Mouse (Mus musculus) E14TG2a.4 (cell line): ENCODE measurements around the gene Pid1.

ENCODE experiments used
- H3K27me3 ChIP-seq: 2 replicates; pipeline ENCODE4 v1.6.1; 2014; ENCODE audit warnings: low read length, control low read depth; ENCODE audit not compliant: insufficient read depth
- H3K36me3 ChIP-seq: 2 replicates; pipeline ENCODE4 v1.6.1; 2014; ENCODE audit warnings: low read length, control low read depth; ENCODE audit not compliant: insufficient read depth
- H3K4me1 ChIP-seq: replicated peaks from 2 replicates; pipeline ENCODE4 v1.6.1; 2014; ENCODE audit warnings: low read depth, low read length, control low read depth
- H3K4me3 ChIP-seq: replicated peaks from 2 replicates; pipeline ENCODE4 v1.5.1; 2014; ENCODE audit warnings: mild to moderate bottlenecking, low read length
- H3K9me3 ChIP-seq: 2 replicates; pipeline ENCODE4 v1.6.1; 2014; ENCODE audit warnings: low read length, control low read depth
- CTCF ChIP-seq: conservative IDR thresholded peaks from 2 replicates; pipeline ENCODE4 v1.5.1; 2014; ENCODE audit warnings: low read length
- NANOG ChIP-seq: IDR thresholded peaks from 2 replicates; pipeline ENCODE4 v1.6.1; 2014; ENCODE audit warnings: borderline replicate concordance, low read length, mixed read lengths
- POU5F1 ChIP-seq: IDR thresholded peaks from 2 replicates; pipeline ENCODE4 v1.6.1; 2014; ENCODE audit warnings: low read length, borderline replicate concordance

Pid1 gene

DNA sequence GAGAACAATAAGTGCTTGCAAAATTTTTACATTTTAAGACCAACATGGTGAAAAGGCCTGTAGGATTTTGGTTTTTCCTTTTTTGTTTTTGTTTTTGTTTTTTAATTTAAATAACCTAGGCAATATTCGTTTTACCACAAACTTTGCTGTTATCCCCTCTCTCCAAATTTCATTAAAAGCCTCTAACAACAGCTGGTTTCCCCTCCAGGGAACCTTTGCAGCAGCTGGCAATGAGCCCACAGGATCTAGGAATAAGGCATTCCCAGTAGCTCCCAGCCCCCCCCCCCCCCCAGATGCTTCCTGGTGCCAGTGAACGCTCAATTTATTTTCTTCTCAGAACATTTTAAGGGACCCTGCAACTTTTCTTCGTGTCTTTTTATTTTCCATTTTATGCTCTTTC lies 38.7 kb downstream of the Pid1 start:
- no peak for TF ChIP-seq POU5F1
- no peak for TF ChIP-seq NANOG
- TF ChIP-seq CTCF, result no peak
- no peak overlapping the region for H3K4me3 ChIP-seq
- H3K27me3 ChIP-seq, result no peaks in the 10 kb centered on the region
- no peaks in the 10 kb centered on the region for H3K36me3 ChIP-seq
- peaks cover 3% of the 10 kb centered on the region; the same call in 1 of the 2 replicates for H3K4me1 ChIP-seq
- peaks cover 15% of the 10 kb centered on the region for H3K9me3 ChIP-seq

DNA sequence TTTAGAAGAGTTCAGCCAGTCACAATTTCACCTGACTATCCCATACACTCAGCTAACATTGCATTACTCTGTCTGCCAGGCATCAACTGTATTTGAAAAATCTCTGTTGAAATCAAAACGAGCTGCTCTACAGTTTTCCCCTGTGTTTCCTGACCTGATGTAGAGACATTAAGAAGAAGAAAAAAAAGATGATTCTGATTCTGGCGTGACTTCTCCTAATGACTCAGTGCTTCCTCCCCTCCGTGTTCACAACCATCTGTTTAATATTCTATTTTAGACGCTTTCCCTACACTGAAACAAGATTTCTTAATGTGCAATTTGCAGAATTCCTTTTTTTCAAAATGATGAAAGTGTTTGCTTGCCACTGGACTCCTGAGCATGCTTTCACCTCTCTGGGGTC lies 42.7 kb downstream of the Pid1 start:
- Histone ChIP-seq H3K9me3 (no peaks in the 10 kb centered on the region), H3K4me3 (no peak overlapping the region), H3K36me3 (no peaks in the 10 kb centered on the region), H3K27me3 (no peaks in the 10 kb centered on the region), H3K4me1 (no peaks in the 10 kb centered on the region)
- TF ChIP-seq POU5F1, result no peak
- TF ChIP-seq NANOG, result no peak
- TF ChIP-seq CTCF, result no peak

DNA sequence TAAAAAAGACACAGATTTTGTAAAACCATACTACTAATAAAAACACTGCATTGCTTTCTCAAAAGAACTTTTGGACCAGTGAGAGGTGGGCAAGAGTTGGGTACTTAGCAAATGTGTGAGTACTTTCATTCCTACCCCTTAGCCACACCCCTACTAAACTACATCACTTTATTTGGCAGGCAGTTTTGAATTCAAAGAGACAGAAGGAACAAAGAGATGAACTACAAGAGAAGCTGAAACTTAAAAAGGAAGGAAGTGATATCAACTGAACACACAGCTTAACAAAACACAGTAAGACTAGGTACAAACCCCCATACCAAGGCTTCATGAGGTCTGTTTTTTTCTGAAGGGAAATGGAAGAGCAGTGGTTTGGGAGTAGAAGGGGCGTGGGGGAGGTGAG lies 45.4 kb downstream of the Pid1 start:
- no peak for TF ChIP-seq CTCF
- TF ChIP-seq POU5F1, result no peak
- no peak for TF ChIP-seq NANOG
- H3K4me1 ChIP-seq, result no peaks in the 10 kb centered on the region
- no peaks in the 10 kb centered on the region for H3K9me3 ChIP-seq
- H3K36me3 ChIP-seq, result no peaks in the 10 kb centered on the region
- H3K27me3 ChIP-seq, result no peaks in the 10 kb centered on the region
- H3K4me3 ChIP-seq, result no peak overlapping the region

DNA sequence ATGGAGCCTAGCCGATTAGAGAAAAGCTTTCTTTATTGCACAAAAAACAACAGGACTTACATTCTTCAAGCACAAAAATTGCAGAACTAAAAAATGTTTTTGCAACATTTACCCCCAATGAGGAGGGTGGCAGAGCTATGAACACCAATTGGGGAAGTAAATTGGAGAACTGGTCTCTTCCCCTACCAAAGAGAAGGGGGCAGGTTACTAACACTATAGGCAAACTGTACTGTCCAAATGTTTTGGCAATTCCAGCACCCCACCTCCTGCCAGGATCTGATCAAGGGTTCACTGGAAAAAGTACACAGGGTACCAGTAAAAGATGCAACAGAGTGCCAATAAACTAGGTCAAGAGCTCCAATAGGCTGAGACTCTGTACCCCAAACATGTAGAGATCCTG lies 46.2 kb downstream of the Pid1 start:
- TF ChIP-seq POU5F1 (no peak), NANOG (no peak), CTCF (no peak)
- Histone ChIP-seq H3K36me3 (no peaks in the 10 kb centered on the region), H3K4me1 (no peaks in the 10 kb centered on the region), H3K4me3 (no peak overlapping the region), H3K27me3 (no peaks in the 10 kb centered on the region), H3K9me3 (no peaks in the 10 kb centered on the region)

DNA sequence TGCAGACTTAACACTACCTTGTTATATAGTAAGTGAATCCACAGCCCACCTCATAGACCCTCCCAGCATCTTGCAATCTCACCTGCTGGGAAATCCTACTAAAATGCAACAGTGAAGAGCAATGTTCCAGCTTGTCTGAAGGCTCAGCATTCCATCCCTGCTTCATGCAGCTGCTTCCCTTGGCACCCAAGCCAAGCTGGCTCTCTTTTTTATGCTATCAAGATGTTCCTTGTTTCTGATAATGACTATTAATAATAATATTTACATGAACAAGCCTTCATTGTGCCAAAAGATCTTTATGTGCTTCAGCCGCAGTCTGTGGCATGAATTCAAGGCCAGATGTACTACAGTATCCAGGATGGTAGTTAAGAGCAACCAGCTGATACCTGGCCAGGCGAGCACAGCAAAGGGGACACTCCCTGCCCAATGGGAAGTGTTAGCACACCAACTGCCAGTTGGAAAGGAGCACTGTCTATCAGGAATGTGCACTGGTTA lies 54.0 kb downstream of the Pid1 start:
- no peaks in the 10 kb centered on the region for H3K9me3 ChIP-seq
- no peak for TF ChIP-seq POU5F1
- no peak for TF ChIP-seq NANOG
- no peak for TF ChIP-seq CTCF
- no peaks in the 10 kb centered on the region for H3K4me1 ChIP-seq
- H3K4me3 ChIP-seq, result no peak overlapping the region
- no peaks in the 10 kb centered on the region for H3K36me3 ChIP-seq
- H3K27me3 ChIP-seq, result no peaks in the 10 kb centered on the region

DNA sequence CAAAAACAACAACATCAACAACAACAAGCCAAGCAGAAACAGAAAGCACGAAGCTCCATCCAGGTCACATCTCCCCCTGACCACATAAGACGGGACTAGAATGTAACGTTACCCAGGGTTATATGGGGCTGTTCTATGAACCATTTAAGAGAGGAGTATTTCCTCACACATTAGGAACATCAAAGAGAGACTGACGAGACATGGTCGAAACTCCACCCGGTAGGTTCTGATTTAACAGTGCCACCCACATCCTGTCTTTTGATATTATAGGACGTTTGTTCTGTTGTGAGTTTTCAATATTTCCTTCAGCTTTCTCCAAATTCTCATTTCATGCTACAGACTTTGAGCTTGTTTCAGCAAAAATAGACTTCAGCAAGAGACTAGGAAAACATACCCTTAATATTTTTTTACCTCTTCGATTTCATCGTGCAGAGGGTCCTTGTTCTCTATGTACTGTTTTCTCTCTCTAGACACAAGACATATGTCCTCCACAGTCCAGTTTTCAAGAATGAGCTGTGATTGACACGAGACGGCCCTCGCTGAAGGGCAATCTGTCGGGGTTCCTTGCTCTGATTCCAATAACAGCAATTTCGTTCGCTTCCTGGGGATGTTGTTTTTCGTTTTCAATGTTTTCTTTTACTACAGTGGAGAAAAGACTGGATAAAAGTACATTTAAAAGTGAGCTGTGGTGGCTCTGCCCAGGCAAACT lies 58.1 kb downstream of the Pid1 start:
- no peaks in the 10 kb centered on the region for H3K27me3 ChIP-seq
- TF ChIP-seq POU5F1 (no peak), CTCF (no peak), NANOG (no peak)
- no peak overlapping the region for H3K4me3 ChIP-seq
- H3K9me3 ChIP-seq, result no peaks in the 10 kb centered on the region
- no peaks in the 10 kb centered on the region for H3K36me3 ChIP-seq
- H3K4me1 ChIP-seq, result no peaks in the 10 kb centered on the region

DNA sequence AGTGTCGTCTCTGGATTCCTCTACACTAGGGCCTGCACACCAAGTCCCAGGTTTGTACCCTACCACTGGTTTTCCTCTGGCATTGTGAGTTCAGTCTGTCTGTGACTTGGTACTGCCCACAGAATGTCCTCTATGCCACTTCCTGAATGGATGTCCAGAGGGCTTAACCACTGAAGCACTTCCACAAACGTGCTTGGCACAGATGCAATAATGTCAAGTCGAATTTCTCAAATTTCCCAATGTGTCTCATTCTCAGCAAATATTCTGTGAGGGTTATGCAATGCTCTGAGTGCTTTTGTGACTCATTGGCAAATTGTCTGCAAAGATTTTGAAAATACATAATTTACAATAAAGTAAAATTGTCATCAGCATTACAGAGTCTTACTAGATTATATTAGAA lies 61.2 kb downstream of the Pid1 start:
- H3K4me1 ChIP-seq, result no peaks in the 10 kb centered on the region
- no peak overlapping the region for H3K4me3 ChIP-seq
- no peaks in the 10 kb centered on the region for H3K36me3 ChIP-seq
- H3K27me3 ChIP-seq, result no peaks in the 10 kb centered on the region
- TF ChIP-seq POU5F1 (no peak), NANOG (no peak), CTCF (no peak)
- H3K9me3 ChIP-seq, result no peaks in the 10 kb centered on the region

DNA sequence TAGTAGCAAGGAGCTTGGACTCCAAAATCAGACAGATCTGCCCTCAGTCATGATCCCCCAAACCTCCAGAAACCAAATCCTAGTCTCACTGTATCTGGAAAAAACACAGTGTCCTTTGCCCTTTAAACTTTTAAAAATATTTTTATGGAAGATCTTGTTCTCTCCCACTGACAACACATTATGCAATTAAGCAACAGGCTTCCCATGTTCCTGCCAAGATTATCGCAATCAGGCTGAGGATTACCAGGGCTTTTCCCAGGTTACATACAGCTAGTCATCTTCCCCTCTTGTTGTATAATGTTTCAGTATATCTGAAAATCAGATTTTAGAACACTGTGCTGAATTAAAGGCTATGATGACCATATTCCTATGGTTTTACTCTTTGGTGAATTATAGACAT lies 64.3 kb downstream of the Pid1 start:
- no peaks in the 10 kb centered on the region for H3K27me3 ChIP-seq
- no peaks in the 10 kb centered on the region for H3K4me1 ChIP-seq
- H3K4me3 ChIP-seq, result no peak overlapping the region
- no peaks in the 10 kb centered on the region for H3K36me3 ChIP-seq
- no peaks in the 10 kb centered on the region for H3K9me3 ChIP-seq
- TF ChIP-seq POU5F1, result no peak
- no peak for TF ChIP-seq NANOG
- TF ChIP-seq CTCF, result no peak

DNA sequence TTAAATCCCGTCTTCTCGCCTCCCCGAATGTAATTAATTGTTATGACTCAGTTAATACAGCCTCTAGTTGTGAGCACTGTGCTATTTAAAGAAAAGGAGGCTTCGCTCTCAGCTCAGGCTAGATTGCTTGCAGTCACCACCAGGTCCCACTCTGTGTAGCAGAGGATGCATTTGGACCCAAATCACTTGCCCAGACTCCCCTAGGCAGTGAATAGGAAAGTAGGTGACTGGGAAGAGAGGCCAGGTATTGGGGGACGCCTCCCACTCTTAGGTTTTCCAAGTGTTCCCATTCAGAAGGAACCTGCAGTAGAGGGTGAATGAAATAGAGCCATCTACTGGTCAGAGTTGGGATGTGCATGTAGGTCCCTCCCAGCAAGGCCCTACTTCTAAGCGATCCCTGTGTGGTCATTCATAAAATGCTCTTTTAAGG lies 77.3 kb downstream of the Pid1 start:
- Histone ChIP-seq H3K4me3 (no peak overlapping the region), H3K27me3 (peaks cover 19% of the 10 kb centered on the region), H3K36me3 (no peaks in the 10 kb centered on the region), H3K4me1 (peaks cover 16% of the 10 kb centered on the region), H3K9me3 (no peaks in the 10 kb centered on the region)
- peak; percentile 88 for TF ChIP-seq CTCF
- TF ChIP-seq POU5F1, result no peak
